Mouse (Mus musculus): ENCODE measurements around the gene Ndufa8. TPM values are rescaled to one million over a fixed set of nuclear protein-coding genes. Genes with fewer than 3 reads are reported as not detected.

The Ndufa8 gene
- polyA plus RNA-seq, 1 experiment = 59.0 TPM

DNA sequence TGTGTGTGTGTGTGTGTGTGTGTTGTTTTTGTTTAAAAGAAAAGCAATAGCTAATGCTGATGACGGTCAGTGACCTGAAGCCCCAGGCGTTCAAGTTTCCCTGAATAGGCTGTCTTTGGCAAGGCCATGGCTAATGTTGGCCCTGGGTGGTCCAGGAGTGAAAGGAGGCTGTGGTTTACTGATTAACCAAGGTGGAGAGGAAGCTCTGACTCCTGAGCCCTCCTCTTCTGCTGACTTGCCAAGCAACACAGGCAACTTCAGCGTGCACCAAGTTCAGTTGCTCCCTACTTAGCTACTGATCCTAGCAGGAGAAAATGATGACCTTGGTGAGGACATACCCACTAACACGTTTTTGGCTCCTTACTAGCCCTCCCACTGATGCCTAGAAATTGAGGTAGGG lies 43.5 kb upstream of the Ndufa8 start:
- Histone ChIP-seq H3K36me3 (ENCODE audit: control insufficient read depth, insufficient read depth, low read length, poor library complexity, severe bottlenecking) (no peaks in the 10 kb centered on the region), H3K4me1 (ENCODE audit: control insufficient read depth, insufficient read depth, low read length) (no peaks in the 10 kb centered on the region), H3K9me3 (replicated peaks; ENCODE audit: control insufficient read depth, insufficient read depth, low read length, poor library complexity, severe bottlenecking) (no peaks in the 10 kb centered on the region), H3K27ac (ENCODE audit: insufficient read depth, low read length) (no peak overlapping the region), H3K4me3 (ENCODE audit: low read depth, low read length) (no peak overlapping the region), H3K27me3 (ENCODE audit: control insufficient read depth, insufficient read depth, low read length, poor library complexity, severe bottlenecking) (peaks cover 7% of the 10 kb centered on the region), H3K9ac (ENCODE audit: low read depth, poor library complexity, severe bottlenecking) (no peak overlapping the region)
- no peak for TF ChIP-seq EP300 (IDR thresholded peaks at IDR 0.05; ENCODE audit: insufficient read depth, low read depth, low read length)
- no peak for TF ChIP-seq POLR2A (IDR thresholded peaks at IDR 0.05; ENCODE audit: insufficient read depth, low read length)
- TF ChIP-seq CTCF (IDR thresholded peaks at IDR 0.05; ENCODE audit: low read depth, low read length) = no peak

DNA sequence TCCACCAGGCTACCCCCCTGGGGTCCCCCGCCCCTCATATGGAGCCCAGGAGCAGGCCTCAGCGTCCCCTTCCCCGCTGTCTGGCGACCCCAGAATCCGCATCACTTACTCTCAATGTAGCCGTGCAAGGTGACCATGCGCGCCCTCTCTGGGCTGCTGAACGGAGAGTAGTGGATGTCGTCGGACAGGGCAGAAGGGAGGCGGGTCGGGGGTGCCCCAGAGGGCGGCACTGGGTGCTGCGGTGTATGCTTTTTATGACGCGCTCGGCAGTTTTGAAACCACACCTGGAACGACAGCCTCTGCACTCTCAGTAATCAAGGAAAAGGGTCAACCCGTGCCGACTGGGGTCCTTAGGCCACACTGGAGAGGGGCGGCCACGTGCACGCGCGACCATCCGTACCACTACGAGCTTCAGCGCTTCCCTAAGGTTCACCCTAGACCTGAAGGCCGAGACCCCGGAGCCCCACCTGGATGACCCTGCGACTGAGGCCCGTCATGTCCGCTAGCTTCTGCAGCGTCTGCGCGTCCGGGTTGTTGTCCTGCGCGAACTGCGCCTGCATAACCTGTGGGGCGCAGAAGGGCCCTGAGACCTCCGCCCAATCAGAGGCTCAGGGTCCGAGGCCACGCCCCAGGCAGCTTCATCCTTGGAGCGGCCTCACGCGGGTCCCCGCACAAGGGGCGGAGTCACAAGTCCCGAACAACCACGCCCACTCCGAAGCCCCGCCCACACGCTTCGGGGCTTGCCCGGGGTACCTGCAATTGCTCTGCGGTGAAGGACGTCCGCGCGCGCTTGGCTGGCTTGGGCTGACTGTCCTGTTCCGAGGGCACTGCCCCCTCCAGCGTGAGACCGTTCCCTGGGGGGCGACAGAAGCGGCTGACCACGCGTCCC lies 41.9 kb upstream of the Ndufa8 start:
- Histone ChIP-seq H3K27me3 (ENCODE audit: control insufficient read depth, insufficient read depth, low read length, poor library complexity, severe bottlenecking) (peaks cover 5% of the 10 kb centered on the region; the same call in 1 of the 2 replicates), H3K9ac (ENCODE audit: low read depth, poor library complexity, severe bottlenecking) (peak overlapping the region; percentile 62), H3K4me3 (ENCODE audit: low read depth, low read length) (peak overlapping the region; percentile 74), H3K36me3 (ENCODE audit: control insufficient read depth, insufficient read depth, low read length, poor library complexity, severe bottlenecking) (no peaks in the 10 kb centered on the region), H3K27ac (ENCODE audit: insufficient read depth, low read length) (no peak overlapping the region), H3K9me3 (replicated peaks; ENCODE audit: control insufficient read depth, insufficient read depth, low read length, poor library complexity, severe bottlenecking) (no peaks in the 10 kb centered on the region), H3K4me1 (ENCODE audit: control insufficient read depth, insufficient read depth, low read length) (no peaks in the 10 kb centered on the region)
- no peak for TF ChIP-seq CTCF (IDR thresholded peaks at IDR 0.05; ENCODE audit: low read depth, low read length)
- TF ChIP-seq EP300 (IDR thresholded peaks at IDR 0.05; ENCODE audit: insufficient read depth, low read depth, low read length) = no peak
- peak; percentile 51 for TF ChIP-seq POLR2A (IDR thresholded peaks at IDR 0.05; ENCODE audit: insufficient read depth, low read length)

DNA sequence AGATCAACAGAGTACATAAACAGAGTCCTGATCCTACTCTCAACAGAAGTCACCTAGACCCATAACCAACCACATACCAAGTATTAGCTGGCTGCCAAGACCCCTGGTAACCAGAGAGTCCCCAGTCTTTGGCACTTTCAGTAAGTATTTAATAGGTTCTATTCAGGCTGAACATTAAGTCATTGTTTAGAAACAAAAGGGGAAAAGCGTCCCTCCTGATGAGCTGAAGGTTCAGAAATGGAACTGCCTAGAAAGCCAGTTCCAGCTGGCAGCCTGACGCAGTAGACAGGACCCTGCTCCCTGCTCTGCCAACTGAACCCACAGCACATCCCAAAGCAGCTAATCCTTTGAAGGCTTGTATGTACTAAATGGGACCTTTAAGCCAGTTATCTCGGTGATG lies 40.0 kb upstream of the Ndufa8 start:
- peaks cover 5% of the 10 kb centered on the region; the same call in 1 of the 2 replicates for H3K27me3 ChIP-seq (ENCODE audit: control insufficient read depth, insufficient read depth, low read length, poor library complexity, severe bottlenecking)
- no peak overlapping the region for H3K27ac ChIP-seq (ENCODE audit: insufficient read depth, low read length)
- H3K36me3 ChIP-seq (ENCODE audit: control insufficient read depth, insufficient read depth, low read length, poor library complexity, severe bottlenecking) = no peaks in the 10 kb centered on the region
- no peak overlapping the region for H3K4me3 ChIP-seq (ENCODE audit: low read depth, low read length)
- no peak overlapping the region for H3K9ac ChIP-seq (ENCODE audit: low read depth, poor library complexity, severe bottlenecking)
- no peak for TF ChIP-seq POLR2A (IDR thresholded peaks at IDR 0.05; ENCODE audit: insufficient read depth, low read length)
- TF ChIP-seq EP300 (IDR thresholded peaks at IDR 0.05; ENCODE audit: insufficient read depth, low read depth, low read length) = no peak
- no peak for TF ChIP-seq CTCF (IDR thresholded peaks at IDR 0.05; ENCODE audit: low read depth, low read length)
- no peaks in the 10 kb centered on the region for H3K4me1 ChIP-seq (ENCODE audit: control insufficient read depth, insufficient read depth, low read length)
- H3K9me3 ChIP-seq (replicated peaks; ENCODE audit: control insufficient read depth, insufficient read depth, low read length, poor library complexity, severe bottlenecking) = no peaks in the 10 kb centered on the region

DNA sequence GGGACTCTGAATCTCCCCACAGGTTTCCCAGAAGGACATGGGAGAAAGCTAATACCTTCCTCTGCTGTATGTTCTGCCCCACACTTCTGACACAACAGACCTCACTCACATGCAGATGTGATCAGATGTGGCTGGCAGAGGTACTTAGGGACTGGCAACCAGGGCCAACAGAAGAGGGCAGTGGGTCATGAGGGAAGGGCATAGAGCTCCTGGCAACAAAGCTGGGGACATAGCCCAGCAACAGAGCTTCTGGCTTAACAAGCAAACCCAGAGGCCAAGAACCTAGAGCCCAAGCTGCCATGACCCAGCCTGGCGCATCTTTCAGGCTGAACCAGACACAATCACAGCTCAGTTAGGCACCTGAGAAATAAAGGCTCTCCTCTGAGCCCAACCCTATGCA lies 35.8 kb upstream of the Ndufa8 start:
- TF ChIP-seq EP300 (IDR thresholded peaks at IDR 0.05; ENCODE audit: insufficient read depth, low read depth, low read length) = no peak
- no peak for TF ChIP-seq POLR2A (IDR thresholded peaks at IDR 0.05; ENCODE audit: insufficient read depth, low read length)
- no peak for TF ChIP-seq CTCF (IDR thresholded peaks at IDR 0.05; ENCODE audit: low read depth, low read length)
- no peaks in the 10 kb centered on the region for H3K36me3 ChIP-seq (ENCODE audit: control insufficient read depth, insufficient read depth, low read length, poor library complexity, severe bottlenecking)
- no peak overlapping the region for H3K9ac ChIP-seq (ENCODE audit: low read depth, poor library complexity, severe bottlenecking)
- H3K27ac ChIP-seq (ENCODE audit: insufficient read depth, low read length) = no peak overlapping the region
- H3K4me3 ChIP-seq (ENCODE audit: low read depth, low read length) = no peak overlapping the region
- no peaks in the 10 kb centered on the region for H3K9me3 ChIP-seq (replicated peaks; ENCODE audit: control insufficient read depth, insufficient read depth, low read length, poor library complexity, severe bottlenecking)
- H3K4me1 ChIP-seq (ENCODE audit: control insufficient read depth, insufficient read depth, low read length) = no peaks in the 10 kb centered on the region
- no peaks in the 10 kb centered on the region for H3K27me3 ChIP-seq (ENCODE audit: control insufficient read depth, insufficient read depth, low read length, poor library complexity, severe bottlenecking)

DNA sequence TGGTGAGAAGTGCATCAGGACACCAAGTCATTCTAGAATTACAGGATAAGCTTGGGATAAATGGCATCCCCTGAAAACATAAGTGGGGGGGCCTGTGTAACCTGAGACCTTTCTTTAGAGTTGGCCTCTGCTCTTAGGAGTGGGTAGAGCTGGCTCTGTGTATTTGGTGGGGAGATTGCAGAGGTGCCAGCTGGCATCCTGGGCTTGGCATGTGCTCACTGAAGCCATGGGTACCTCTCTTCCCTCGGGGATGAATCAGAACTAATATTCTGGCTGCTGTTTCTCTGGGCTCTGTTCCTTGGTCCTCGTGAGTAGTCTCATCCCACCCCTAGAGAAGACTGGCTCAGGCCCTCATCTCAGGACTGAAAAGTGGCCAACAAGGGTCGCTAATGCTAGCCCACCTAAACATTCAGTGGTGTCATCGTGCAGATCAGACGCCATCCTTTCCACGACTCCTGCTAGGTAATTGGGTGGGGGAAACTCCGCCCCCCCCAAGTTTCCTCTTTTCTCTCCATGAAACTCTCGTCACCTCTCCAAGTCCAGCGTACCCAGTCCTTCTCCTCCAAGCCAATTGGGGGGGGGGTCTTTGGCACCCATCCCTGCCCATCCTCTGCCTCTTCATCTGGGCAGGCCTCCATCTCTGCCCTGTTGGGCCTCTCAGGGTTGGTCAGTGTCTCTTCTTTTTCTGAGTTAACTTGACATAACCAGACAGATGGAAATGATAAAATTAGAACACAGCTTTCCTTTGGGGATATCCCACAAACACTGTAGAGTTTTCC lies 33.8 kb upstream of the Ndufa8 start:
- Histone ChIP-seq H3K9me3 (replicated peaks; ENCODE audit: control insufficient read depth, insufficient read depth, low read length, poor library complexity, severe bottlenecking) (no peaks in the 10 kb centered on the region), H3K27me3 (ENCODE audit: control insufficient read depth, insufficient read depth, low read length, poor library complexity, severe bottlenecking) (no peaks in the 10 kb centered on the region), H3K9ac (ENCODE audit: low read depth, poor library complexity, severe bottlenecking) (no peak overlapping the region), H3K4me1 (ENCODE audit: control insufficient read depth, insufficient read depth, low read length) (no peaks in the 10 kb centered on the region), H3K4me3 (ENCODE audit: low read depth, low read length) (no peak overlapping the region), H3K36me3 (ENCODE audit: control insufficient read depth, insufficient read depth, low read length, poor library complexity, severe bottlenecking) (no peaks in the 10 kb centered on the region), H3K27ac (ENCODE audit: insufficient read depth, low read length) (no peak overlapping the region)
- no peak for TF ChIP-seq EP300 (IDR thresholded peaks at IDR 0.05; ENCODE audit: insufficient read depth, low read depth, low read length)
- TF ChIP-seq POLR2A (IDR thresholded peaks at IDR 0.05; ENCODE audit: insufficient read depth, low read length) = no peak
- TF ChIP-seq CTCF (IDR thresholded peaks at IDR 0.05; ENCODE audit: low read depth, low read length) = no peak
